Comparison of ENCODE assay signal across 24 mouse cellular contexts in genomic region chr11:53800975-53801374, GRCm38 (mm10). TPM values are rescaled to one million over a fixed set of nuclear protein-coding genes. Genes with fewer than 3 reads are reported as not detected.
"Had no signal": no experiment of that assay in that cellular context is flagged by ENCODE, and none has a peak within 500 bp of the region (broad histone marks: within the 10 kb centered on the region; RNA-seq: fewer than 3 reads in every experiment).

No protein-coding gene starts in this region.

- H3K4me3 ChIP-seq: lung, embryonic 15.5 days; megakaryocyte, embryonic 14.5 days; midbrain, embryonic 13.5 days; midbrain, embryonic 15.5 days; neural tube, embryonic 13.5 days; neural tube, embryonic 15.5 days had no signal

- H3K36me3 ChIP-seq: lung, embryonic 15.5 days; midbrain, embryonic 13.5 days; midbrain, embryonic 15.5 days; neural tube, embryonic 13.5 days; neural tube, embryonic 15.5 days had no signal

- H3K9ac ChIP-seq: liver, postnatal 0 days; lung, embryonic 15.5 days; midbrain, embryonic 13.5 days; midbrain, embryonic 15.5 days; neural tube, embryonic 13.5 days; neural tube, embryonic 15.5 days had no signal

- H3K27me3 ChIP-seq: lung, embryonic 15.5 days; megakaryocyte, embryonic 14.5 days; midbrain, embryonic 13.5 days; midbrain, embryonic 15.5 days; neural tube, embryonic 13.5 days; neural tube, embryonic 15.5 days had no signal

- H3K4me2 ChIP-seq: lung, embryonic 15.5 days; midbrain, embryonic 11.5 days; midbrain, embryonic 13.5 days; midbrain, embryonic 15.5 days; neural tube, embryonic 13.5 days; neural tube, embryonic 15.5 days had no signal

- H3K27ac ChIP-seq: lung, embryonic 15.5 days; macrophage; midbrain, embryonic 13.5 days; midbrain, embryonic 15.5 days; neural tube, embryonic 13.5 days; neural tube, embryonic 15.5 days had no signal

- DNase-seq: liver, postnatal 0 days; lung, adult 2 months; lung, postnatal 14 days; lung, postnatal 36 days; retina, postnatal 1 day; right cerebral cortex, adult 18-20 months; right cerebral cortex, postnatal 25 days; right cerebral cortex, postnatal 4 days; spleen, adult 18-20 months; thymus, adult 18-20 months; thymus, postnatal 14 days; thymus, postnatal 36 days had no signal

- H3K9me3 ChIP-seq: lung, embryonic 15.5 days; megakaryocyte, embryonic 14.5 days; midbrain, embryonic 13.5 days; midbrain, embryonic 15.5 days; neural tube, embryonic 13.5 days; neural tube, embryonic 15.5 days had no signal

RNA-seq across cellular contexts. Expression of gene Gm17334, which starts 28.0 kb away (rescaled TPM):
- total RNA-seq: midbrain, postnatal 0 days; monocyte, adult 5-6 weeks had no signal
- polyA plus RNA-seq: macrophage; midbrain, embryonic 11.5 days; midbrain, embryonic 13.5 days; midbrain, embryonic 15.5 days; midbrain, postnatal 0 days; neural tube, embryonic 11.5 days; neural tube, embryonic 13.5 days; neural tube, embryonic 15.5 days; stomach, embryonic 16.5 days had no signal

RNA-seq across cellular contexts. Expression of gene Gm12216, which starts 58.1 kb away (rescaled TPM):
- total RNA-seq: midbrain, postnatal 0 days had no signal
- polyA plus RNA-seq: neural tube, embryonic 11.5 days had no signal
